Mouse (Mus musculus) limb, embryonic 15.5 days (tissue): ENCODE measurements around the gene Ssh2. TPM values are rescaled to one million over a fixed set of nuclear protein-coding genes. Genes with fewer than 3 reads are reported as not detected.

ENCODE experiments used
- ATAC-seq: fragments of 200-750 bp; cut with Nextera tagmentation; 2 replicates; pipeline ENCODE4 v1.8.0; 2017; ENCODE audit warnings: low read depth, moderate TSS enrichment; ENCODE audit not compliant: insufficient number of reproducible peaks, low FRiP score, low TSS enrichment
- H3K27ac ChIP-seq: fragments of 300-500 bp; sonication (generic); 2 replicates; pipeline ENCODE4 v1.5.1; 2015; ENCODE audit warnings: moderate library complexity, mild to moderate bottlenecking, inconsistent platforms
- H3K27me3 ChIP-seq: fragments of 300-500 bp; sonication (generic); 2 replicates; pipeline ENCODE4 v1.6.1; 2015; ENCODE audit warnings: inconsistent platforms
- H3K36me3 ChIP-seq: fragments of 300-500 bp; sonication (generic); 2 replicates; pipeline ENCODE4 v1.6.1; 2015; ENCODE audit warnings: inconsistent platforms
- H3K4me1 ChIP-seq: fragments of 300-500 bp; sonication (generic); 2 replicates; pipeline ENCODE4 v1.6.1; 2015; ENCODE audit warnings: inconsistent platforms
- H3K4me2 ChIP-seq: fragments of 300-500 bp; sonication (generic); 2 replicates; pipeline ENCODE4 v1.6.1; 2015; ENCODE audit warnings: mild to moderate bottlenecking, inconsistent platforms
- H3K4me3 ChIP-seq: fragments of 300-500 bp; sonication (generic); 2 replicates; pipeline ENCODE4 v1.5.1; 2015; ENCODE audit warnings: mild to moderate bottlenecking, inconsistent platforms
- H3K9ac ChIP-seq: fragments of 300-500 bp; sonication (generic); 2 replicates; pipeline ENCODE4 v1.6.1; 2015; ENCODE audit warnings: inconsistent platforms
- H3K9me3 ChIP-seq: fragments of 300-500 bp; sonication (generic); 2 replicates; pipeline ENCODE4 v1.6.1; 2016; ENCODE audit warnings: inconsistent platforms
- WGBS: fragments of 180-500 bp; shearing (Covaris S2); methylation state at CpG from one replicate; pipeline ENCODE4 v1.1.7; 2015; 5-methylcytosine and 5-hydroxymethylcytosine counted together
- polyA plus RNA-seq: library from polyadenylated mRNA; unstranded; fragments of >200 nt; fragmentation: Nextera tagmentation; extraction: Ambion mirVana; gene quantifications from 2 replicates; pipeline ENCODE4 v1.2.1, GENCODE M21; 2015

Ssh2 gene
- polyA plus RNA-seq, 1 experiment from 2014 or later, result 7.9 TPM

DNA sequence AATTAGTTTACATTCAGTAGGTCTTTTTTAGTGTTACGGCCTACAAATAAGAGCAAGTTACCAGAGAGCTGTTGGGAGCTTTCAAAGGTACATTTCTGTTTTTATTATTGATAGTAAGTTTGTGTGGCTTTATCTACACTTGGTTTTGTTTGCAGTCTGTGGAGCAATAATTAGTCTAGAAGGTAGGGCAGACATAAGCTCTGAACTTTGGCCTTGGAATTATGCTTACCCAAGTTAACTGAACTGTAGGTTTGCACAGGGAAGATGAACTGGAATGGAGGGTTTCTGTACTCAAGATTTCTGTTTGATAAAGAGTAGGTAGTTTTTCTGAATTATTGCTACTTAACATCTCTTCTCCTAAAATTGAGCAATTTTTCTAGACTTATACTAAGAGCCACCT is 141.8 kb downstream of the Ssh2 start:
- Histone ChIP-seq H3K9me3 (no peaks in the 10 kb centered on the region), H3K4me1 (no peaks in the 10 kb centered on the region), H3K4me2 (no peak overlapping the region), H3K27ac (no peak overlapping the region), H3K27me3 (no peaks in the 10 kb centered on the region), H3K9ac (no peak overlapping the region), H3K4me3 (no peak overlapping the region), H3K36me3 (no peaks in the 10 kb centered on the region)
- ATAC-seq, result no peak
- WGBS, result 100% methylated on average over 1 of the region's 1 CpGs

GRCm38 (mm10) chr11:77363476-77363875 is 147.4 kb downstream of the Ssh2 start:
- Histone ChIP-seq H3K36me3 (no peaks in the 10 kb centered on the region), H3K27me3 (no peaks in the 10 kb centered on the region), H3K27ac (no peak overlapping the region), H3K9me3 (no peaks in the 10 kb centered on the region), H3K4me3 (no peak overlapping the region), H3K4me1 (no peaks in the 10 kb centered on the region), H3K9ac (no peak overlapping the region), H3K4me2 (no peak overlapping the region)
- ATAC-seq, result no peak
- WGBS, result 61% methylated on average over 2 of the region's 2 CpGs

DNA sequence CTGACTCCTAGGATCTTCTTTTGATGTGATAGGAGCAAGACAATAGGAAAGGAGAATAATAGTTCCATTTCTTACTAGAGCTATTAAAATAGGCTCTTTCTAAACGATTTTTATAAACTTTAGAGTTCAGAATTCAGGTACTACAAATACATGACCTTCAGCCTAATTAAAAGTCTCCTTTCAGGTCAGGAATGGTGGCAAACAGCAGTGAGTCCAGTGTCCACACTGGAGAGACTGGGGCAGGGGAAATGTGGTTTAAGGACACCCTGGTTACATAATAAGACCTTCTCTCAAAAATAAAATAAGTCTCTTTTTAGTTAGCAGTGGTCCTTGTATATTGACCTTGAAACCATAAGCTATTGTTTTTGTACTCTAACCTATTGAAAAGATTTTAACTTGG is 148.3 kb downstream of the Ssh2 start:
- no peaks in the 10 kb centered on the region for H3K27me3 ChIP-seq
- H3K4me2 ChIP-seq, result no peak overlapping the region
- H3K9me3 ChIP-seq, result no peaks in the 10 kb centered on the region
- H3K9ac ChIP-seq, result no peak overlapping the region
- 40% methylated on average over 1 of the region's 1 CpGs for WGBS
- H3K36me3 ChIP-seq, result no peaks in the 10 kb centered on the region
- H3K4me3 ChIP-seq, result no peak overlapping the region
- no peaks in the 10 kb centered on the region for H3K4me1 ChIP-seq
- H3K27ac ChIP-seq, result no peak overlapping the region
- ATAC-seq, result no peak

- ATAC-seq, result no peak
Observed at GRCm38 (mm10) chr11:77365706-77366386, 149.8 kb downstream of the Ssh2 start.

GRCm38 (mm10) chr11:77367541-77368270 is 151.6 kb downstream of the Ssh2 start:
- H3K9ac ChIP-seq, result no peak overlapping the region
- H3K27ac ChIP-seq, result no peak overlapping the region
- 95% methylated on average over 9 of the region's 9 CpGs for WGBS
- no peak overlapping the region for H3K4me3 ChIP-seq
- no peaks in the 10 kb centered on the region for H3K27me3 ChIP-seq
- no peak overlapping the region for H3K4me2 ChIP-seq
- ATAC-seq, result no peak
- H3K9me3 ChIP-seq, result no peaks in the 10 kb centered on the region
- H3K4me1 ChIP-seq, result peaks cover 13% of the 10 kb centered on the region; the same call in 1 of the 2 replicates
- no peaks in the 10 kb centered on the region for H3K36me3 ChIP-seq

More at GRCm38 (mm10) chr11:77365706-77366386, 149.8 kb downstream of the Ssh2 start:
- Histone ChIP-seq H3K27ac (no peak overlapping the region), H3K4me2 (no peak overlapping the region), H3K27me3 (no peaks in the 10 kb centered on the region), H3K4me1 (0 out of 2 replicates have a peak, but pooled peaks cover 5% of the 10 kb centered on the region), H3K36me3 (no peaks in the 10 kb centered on the region), H3K9me3 (no peaks in the 10 kb centered on the region), H3K9ac (no peak overlapping the region), H3K4me3 (no peak overlapping the region)
- 83% methylated on average over 6 of the region's 6 CpGs for WGBS

GRCm38 (mm10) chr11:77369188-77369840 is 153.2 kb downstream of the Ssh2 start:
- no peak overlapping the region for H3K4me3 ChIP-seq
- WGBS, result 68% methylated on average over 2 of the region's 2 CpGs
- H3K9ac ChIP-seq, result no peak overlapping the region
- peaks cover 13% of the 10 kb centered on the region; the same call in 1 of the 2 replicates for H3K4me1 ChIP-seq
- H3K36me3 ChIP-seq, result no peaks in the 10 kb centered on the region
- no peaks in the 10 kb centered on the region for H3K27me3 ChIP-seq
- no peaks in the 10 kb centered on the region for H3K9me3 ChIP-seq
- H3K4me2 ChIP-seq, result no peak overlapping the region
- no peak for ATAC-seq
- no peak overlapping the region for H3K27ac ChIP-seq

DNA sequence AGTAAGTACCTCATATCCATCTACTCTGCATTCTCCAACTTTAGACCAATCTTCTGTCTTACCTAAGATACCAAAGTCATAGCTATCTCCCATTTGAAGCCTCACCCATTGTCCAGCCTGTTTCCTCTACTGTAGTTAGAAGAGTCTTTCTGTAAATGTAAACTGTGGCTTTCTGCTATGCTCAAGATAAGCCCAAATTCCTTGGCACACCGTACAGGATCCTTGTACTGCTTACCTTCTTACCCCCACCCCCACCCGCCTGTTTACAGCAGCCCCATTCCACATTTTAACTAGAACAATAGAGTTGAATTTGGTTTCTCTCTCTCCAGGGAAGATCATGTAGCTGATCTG is 153.7 kb downstream of the Ssh2 start:
- Histone ChIP-seq H3K27ac (no peak overlapping the region; the same call in 1 of the 2 replicates), H3K9me3 (no peaks in the 10 kb centered on the region), H3K4me1 (peaks cover 13% of the 10 kb centered on the region; the same call in 1 of the 2 replicates), H3K4me2 (no peak overlapping the region), H3K4me3 (no peak overlapping the region), H3K36me3 (no peaks in the 10 kb centered on the region), H3K27me3 (no peaks in the 10 kb centered on the region), H3K9ac (no peak overlapping the region)
- WGBS, result 57% methylated on average over 2 of the region's 2 CpGs
- ATAC-seq, result no peak

- Histone ChIP-seq H3K27me3 (no peaks in the 10 kb centered on the region), H3K4me2 (no peak overlapping the region), H3K4me3 (no peak overlapping the region), H3K27ac (0 out of 2 replicates have a peak overlapping the region, but pooled peaks have one; percentile 8), H3K4me1 (peaks cover 13% of the 10 kb centered on the region; the same call in 1 of the 2 replicates), H3K36me3 (no peaks in the 10 kb centered on the region), H3K9ac (no peak overlapping the region), H3K9me3 (no peaks in the 10 kb centered on the region)
- no peak for ATAC-seq
- 79% methylated on average over 3 of the region's 3 CpGs for WGBS
Observed at GRCm38 (mm10) chr11:77371088-77371487, 155.0 kb downstream of the Ssh2 start.

DNA sequence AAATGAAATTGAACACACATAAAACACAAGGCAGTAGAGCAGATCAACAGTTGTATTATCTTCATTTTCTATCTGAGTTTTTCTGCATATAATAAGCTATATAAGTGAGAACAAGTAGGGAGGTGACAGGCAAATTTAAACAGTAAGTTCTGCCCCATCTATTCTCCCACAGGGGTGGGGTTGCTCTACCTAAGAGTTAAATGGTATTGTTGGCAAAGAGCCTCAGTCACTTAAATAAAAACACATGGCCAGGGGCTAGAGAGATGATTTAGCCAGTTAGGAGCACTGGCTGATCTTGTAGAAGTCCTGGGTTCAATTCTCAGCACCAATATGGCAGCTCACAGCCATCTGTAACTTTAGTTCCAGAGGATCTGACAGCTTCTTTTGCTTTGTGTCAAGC is 155.6 kb downstream of the Ssh2 start:
- Histone ChIP-seq H3K27ac (peak overlapping the region; percentile 55; the same call in 1 of the 2 replicates), H3K4me3 (no peak overlapping the region), H3K36me3 (no peaks in the 10 kb centered on the region), H3K9me3 (no peaks in the 10 kb centered on the region), H3K4me1 (peaks cover 13% of the 10 kb centered on the region; the same call in 1 of the 2 replicates), H3K27me3 (no peaks in the 10 kb centered on the region), H3K4me2 (no peak overlapping the region), H3K9ac (no peak overlapping the region)
- ATAC-seq, result no peak

- H3K27me3 ChIP-seq, result no peaks in the 10 kb centered on the region
- H3K9me3 ChIP-seq, result no peaks in the 10 kb centered on the region
- H3K27ac ChIP-seq, result peak overlapping the region; percentile 55; the same call in 1 of the 2 replicates
- no peak overlapping the region for H3K9ac ChIP-seq
- no peaks in the 10 kb centered on the region for H3K36me3 ChIP-seq
- H3K4me2 ChIP-seq, result no peak overlapping the region
- peaks cover 13% of the 10 kb centered on the region; the same call in 1 of the 2 replicates for H3K4me1 ChIP-seq
- no peak for ATAC-seq
- WGBS, result 23% methylated on average over 8 of the region's 8 CpGs
- H3K4me3 ChIP-seq, result no peak overlapping the region
Observed at GRCm38 (mm10) chr11:77372196-77372904, 156.3 kb downstream of the Ssh2 start.

DNA sequence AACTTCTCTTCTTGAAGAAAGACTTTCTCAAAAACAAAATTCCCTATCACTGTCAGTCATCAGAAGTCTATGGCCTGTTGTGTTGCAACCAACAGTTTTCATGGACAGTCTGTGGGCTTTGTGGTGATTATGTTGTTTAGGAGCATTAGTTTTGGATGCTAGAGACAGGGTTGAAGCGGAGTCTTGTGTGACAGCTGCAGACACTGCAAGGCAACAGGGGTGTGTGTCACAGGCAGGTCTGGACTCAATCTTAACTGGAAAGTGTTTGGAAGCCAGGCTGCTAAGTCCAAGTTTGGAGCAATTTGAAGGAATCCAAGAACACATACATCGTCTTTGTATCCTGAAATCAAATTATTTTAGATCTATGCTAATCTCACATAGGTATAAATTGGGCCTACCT is 162.5 kb downstream of the Ssh2 start:
- Histone ChIP-seq H3K4me1 (no peaks in the 10 kb centered on the region), H3K36me3 (no peaks in the 10 kb centered on the region), H3K9ac (no peak overlapping the region), H3K4me2 (no peak overlapping the region), H3K27ac (no peak overlapping the region), H3K9me3 (no peaks in the 10 kb centered on the region), H3K4me3 (no peak overlapping the region), H3K27me3 (no peaks in the 10 kb centered on the region)
- no peak for ATAC-seq
- WGBS, result 93% methylated on average over 2 of the region's 2 CpGs
